Mouse (Mus musculus) lung, adult 18-20 months (tissue): ENCODE measurements around the gene Fmo5.

Experiments used
- DNase-seq, 2 experiments: peaks; one replicate each; pipeline ENCODE4 v3.0.0; 2022; ENCODE audit warnings: mixed read lengths in 2 of 2

The Fmo5 gene

DNA sequence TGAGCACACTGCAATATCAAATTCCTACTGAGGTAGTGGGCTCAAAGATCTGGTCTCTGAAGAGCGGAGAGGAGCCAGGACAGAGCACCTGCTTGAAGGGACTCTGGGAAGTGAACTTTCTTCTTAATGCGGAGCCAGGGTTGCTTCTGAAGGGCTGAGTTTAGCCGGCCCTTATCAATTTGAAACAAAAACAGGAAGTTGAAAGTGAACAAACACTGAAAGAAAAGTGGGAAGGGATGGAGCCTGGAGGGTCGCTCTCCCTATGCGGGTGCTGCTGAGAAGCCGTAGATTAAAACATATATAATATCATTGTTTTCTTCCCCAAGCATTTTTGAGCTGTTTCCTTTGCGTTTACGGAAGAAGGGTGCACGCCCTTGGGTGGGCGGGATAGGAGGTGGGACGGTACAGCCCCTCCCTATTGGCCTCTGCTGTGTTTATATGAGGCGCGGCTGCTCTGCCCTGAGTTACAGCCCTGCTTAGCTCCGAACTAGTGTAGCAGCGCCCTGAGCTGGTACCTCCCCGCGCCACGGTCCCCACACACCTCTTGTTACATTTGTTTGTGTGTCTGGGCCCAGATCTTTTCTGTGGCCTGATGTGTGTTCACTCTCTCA lies at the start of gene Fmo5:
Fmo5 (plus strand) TSS at position 414 of the 611 bp plus-strand sequence.
- DNase-seq: peak; percentile 88

DNA sequence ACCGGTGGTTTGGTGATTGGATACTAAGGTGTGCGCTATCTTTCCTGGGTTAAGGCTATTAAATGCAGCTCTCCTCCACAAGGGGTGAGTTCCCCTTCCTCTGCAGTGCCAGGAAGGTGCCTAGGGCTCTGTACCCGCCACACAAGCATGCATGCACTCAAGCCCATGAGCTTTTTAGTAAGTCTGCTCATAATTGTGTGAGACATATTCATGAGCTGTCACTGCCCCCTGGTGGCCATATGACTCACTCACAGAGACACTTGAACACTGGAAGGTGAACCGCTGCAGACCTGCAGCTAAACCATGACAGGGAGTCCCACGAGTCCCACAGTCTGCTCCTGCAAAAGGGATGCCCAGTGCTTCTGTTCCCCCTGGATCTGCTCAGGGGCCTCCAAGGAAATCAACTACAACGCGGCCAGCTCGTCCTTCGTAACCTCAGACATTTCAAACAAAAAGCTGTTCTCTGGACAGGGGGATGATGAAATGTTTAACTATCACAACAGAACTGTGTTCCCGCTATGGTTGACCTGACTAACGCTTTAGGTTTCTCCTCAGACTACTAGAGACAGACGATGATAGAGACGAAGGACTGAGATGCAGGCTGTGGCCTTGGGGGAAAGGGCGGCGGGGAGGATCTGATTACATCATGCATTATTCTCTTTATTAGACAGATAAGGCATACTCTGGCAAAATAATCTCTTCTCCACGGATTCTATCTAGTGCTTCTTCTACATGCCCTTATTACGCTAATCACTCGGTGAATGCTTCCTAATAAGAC lies 43.0 kb upstream of the Fmo5 start:
- peak; percentile 56 to 71 for DNase-seq

DNA sequence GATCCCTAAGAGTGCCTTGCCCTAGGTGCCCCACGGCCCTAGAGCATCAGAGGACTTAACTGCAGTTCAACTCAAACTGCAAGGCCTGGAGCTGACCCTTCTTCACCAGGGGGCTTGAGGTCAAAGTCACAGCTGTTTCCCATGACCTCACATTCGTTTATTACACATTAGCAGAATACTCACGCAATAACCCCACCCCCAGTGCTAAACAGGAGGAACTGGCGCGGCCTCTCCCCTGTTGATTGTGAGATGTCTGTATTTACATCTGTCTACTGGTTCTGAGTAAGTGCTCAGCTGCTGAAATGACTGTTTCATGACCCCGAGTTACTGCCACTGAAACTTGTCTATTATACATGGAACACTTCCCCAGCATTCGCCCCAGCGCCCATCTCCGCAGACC lies 40.9 kb upstream of the Fmo5 start:
- no peak for DNase-seq

DNA sequence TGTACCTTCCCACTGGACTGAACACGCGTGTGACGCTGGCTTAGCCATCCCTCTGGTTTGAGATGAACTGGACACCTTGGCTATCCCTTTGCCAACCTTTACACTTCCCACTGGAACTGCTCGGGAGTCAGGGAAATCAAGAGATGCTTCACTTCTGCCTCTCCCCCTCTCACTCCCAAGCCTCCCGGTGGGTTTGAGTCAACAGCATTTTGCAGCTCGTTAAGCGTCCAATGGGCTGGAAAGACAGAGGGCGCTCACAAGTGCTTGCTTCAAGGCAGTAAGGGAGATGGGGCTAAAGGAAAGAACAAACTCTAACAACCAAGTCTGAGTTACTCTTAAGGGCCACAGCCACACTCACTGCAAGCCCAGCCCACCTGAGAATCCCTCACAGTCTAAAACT lies 37.9 kb upstream of the Fmo5 start:
- DNase-seq: no peak

DNA sequence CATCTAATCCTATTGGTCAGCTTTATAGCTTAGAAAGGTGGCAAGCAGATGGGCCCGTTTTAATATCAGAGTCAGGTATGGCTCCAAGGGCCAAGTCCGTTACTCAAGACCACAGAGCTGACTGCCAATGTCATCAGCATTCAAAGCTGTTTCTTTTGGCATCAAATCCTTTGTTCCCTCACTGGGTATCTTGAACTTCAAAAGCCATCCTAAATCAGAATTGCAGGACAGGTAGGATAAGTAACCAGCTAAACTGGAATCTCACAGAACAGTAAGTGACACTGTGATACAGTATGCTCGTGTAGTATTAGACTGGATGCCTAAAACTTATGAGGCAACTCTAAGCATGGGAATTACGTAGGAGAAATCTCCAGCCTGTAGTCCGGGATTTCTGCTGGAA lies 35.5 kb upstream of the Fmo5 start:
- no peak for DNase-seq

DNA sequence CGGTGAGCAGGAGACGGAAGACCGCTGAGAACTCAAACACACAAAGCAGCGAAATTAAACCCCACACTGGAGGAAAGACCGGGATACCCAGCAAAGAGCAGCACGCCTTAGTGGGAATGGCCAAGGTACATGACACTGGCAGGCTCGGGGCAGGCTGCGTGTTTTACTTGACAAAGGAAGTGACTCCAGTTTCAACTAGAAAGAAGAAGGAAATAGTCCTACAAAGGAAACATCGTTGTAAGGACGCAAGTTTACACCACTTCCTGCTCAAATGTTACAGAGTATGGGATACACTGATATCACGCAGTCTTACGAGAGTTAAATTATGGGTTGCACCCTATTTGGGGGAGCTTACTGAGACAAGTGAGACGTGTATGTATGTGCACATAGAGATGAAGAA lies 34.5 kb upstream of the Fmo5 start:
- DNase-seq: no peak

DNA sequence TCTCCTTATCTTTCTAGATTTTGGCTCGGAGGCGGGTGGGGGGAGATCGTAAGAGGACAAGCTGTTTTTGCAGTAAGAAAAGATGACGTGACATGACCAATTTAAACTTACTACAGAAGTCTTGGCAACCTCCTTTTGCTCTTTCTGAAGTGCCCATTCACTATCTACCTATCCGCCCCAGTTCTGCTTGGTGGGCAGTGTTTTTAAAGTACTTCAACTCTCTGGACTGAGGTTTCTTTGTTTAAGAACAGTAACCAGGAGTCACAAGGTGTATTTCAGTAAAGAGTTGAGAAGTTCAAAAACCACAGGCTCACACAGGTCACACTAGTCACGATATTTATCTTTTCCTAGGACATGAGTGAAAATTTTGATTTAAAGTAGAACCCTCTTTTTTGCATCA lies 33.5 kb upstream of the Fmo5 start:
- no peak for DNase-seq

DNA sequence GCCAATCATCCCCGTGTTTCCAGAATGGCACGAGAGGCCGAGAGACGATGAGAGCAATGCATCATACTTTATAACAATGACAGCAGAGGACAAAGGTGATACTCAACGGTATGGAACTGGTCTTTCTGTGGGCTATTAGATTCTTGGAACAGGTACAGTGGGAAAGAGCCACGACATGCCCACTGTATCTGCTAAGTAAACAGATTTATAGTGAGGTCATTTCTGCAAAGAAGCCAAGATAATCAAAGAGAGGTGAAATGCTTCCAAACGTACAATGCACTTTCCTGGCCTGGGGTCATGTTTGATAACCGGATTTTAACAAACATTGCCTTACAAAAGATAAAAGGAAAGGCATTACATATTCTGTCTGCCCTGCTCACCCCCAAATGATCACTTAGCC lies 31.8 kb upstream of the Fmo5 start:
- DNase-seq: no peak

DNA sequence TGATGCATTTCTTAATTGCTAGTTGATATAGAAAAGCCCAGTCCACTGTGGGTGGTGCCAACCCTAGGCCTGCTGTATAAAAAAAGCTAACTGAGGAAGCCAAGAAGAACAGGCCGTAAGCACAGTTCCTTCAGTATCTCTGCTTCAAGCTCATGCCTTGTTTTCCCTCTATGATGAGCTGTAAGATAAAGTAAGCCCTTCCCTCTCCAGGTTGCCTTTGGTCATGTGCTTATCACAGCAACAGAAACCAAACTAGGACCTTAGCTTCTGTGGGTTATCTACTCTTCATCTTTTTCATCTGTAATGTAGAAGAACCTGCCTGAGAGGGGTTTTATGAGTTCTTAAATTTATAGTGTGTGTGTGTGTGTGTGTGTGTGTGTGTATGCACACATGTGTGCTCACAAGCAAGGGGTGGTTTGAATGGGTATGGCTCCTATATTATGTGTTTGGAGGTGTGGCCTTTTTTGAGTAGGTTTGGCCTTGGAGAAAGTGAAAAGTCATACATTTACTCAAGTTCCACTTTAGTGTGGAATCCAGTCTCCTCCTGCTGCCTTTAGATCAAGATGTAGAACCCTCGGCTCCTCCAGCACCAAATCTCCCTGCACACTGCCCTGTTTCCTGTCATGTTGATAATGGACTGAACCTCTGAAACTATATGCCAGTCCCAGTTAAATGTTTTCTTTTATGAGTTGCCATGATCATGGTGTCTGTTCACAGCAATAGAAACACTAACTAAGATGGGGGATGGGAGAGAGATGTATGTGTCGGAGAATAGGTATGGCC lies 28.4 kb upstream of the Fmo5 start:
- no peak for DNase-seq

DNA sequence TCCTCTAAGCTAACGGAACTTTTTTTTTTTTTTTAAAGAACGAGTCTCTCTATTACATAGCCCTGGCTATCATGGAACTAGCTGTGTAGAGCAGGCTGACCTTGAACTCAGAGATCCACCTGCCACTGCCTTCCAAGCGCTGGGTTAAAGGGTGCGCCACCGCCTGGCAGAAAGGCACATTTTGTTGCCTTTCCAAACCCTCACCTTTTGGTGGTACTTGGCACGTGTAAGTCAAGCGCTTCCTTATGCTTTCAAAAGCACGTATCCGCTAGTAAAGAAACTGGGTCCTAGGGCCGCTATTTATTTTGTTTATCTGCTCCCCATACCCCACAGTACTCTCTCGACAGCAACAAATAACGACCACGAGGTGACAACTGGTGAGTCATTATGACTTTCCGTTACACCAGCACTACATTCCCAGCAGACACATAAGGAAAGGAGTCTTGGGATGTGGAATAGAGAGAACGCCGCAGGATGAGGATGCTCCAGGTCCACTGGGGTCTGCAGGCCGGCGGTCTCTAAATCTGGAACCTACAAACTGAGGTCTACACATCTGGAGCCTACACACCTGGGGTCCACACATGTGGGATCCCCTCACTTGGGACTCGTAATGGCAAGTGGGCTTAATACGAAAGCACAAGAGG lies 19.3 kb upstream of the Fmo5 start:
- DNase-seq: peak; percentile 47 to 65

DNA sequence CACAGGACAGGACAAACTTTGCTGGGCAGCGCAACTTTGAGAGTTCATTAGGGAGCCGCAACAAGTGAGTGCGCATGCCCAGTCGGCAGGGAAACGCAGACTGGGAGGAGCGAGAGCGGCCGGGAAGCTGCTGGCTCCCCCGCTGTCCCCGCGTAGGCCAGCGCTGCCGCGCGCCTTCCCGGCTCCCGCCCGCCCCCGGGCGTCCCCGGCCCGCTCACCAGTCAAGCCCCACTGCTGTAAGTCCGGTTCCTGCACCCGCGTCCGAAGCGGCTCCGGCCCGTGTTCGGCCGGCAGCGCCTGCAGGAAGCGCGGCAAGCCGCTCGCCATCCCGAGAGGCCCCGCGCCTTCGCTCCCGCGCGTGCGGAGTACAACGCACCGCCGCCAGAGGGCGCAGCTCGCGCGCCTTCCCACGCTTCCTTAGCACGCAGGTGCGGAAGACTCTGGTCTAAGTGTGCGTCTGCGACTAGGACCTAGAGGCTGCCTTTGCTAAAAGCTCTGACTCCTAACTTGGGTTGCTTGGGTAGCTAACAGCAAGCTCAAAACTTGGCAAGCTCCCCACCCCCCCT lies 18.7 kb upstream of the Fmo5 start, which contains the start of gene Chd1l:
Chd1l (minus strand) TSS at position 359 of the 566 bp plus-strand sequence.
- peak; percentile 89 to 92 for DNase-seq

DNA sequence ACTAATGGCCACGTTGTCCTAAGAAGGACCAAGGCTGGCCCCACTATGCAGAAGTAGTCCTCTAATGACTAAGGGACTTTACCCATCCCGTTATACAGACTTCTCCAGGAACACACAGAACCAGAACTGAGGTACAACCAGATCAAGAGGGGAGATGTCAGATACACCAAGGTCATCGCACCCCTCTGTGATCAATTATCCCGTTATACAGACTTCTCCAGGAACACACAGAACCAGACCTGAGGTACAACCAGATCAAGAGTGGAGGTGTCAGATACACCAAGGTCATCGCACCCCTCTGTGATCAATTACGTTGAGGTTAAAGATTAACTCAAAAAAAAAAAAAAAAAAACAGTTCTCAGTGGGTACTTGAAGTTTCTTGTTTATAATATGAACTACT lies 17.6 kb upstream of the Fmo5 start:
- DNase-seq: no peak

DNA sequence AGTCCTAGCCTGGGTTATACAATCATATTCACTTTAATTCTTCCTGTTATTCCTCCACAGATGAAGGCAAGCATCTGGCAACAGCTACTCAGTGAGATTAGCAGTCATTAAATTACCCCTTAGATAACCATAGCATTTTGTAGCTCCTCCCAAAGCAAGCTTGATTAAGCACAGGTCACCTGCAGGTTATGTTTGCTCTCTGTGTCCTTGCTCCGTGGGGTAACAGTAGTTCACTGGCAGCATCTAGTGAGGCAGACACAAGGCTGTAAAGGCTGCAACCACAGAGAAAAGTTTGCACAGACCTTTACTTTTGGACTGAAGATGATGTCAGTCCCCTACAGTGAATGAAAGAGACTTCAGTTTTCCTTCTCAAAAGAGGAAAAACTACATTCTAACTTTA lies 13.4 kb upstream of the Fmo5 start:
- no peak for DNase-seq

DNA sequence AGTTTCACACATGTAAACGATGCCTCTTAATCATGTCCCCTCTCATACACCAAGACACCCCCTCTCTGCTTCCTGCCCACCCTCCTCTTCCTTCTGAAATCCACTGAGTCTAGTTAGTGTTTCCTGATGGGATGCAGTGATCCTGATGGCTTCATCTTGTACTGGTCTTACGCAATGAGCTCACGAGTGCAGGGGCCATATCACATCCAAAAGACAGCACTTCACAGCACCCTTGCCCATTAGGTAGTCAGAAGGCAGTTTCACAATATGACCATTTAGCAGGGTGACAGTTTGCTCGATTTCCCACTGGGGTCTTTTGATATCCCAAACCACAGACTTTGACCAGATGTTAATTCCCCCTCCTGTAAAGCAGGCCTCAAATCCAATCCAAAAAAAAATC lies 12.7 kb upstream of the Fmo5 start:
- no peak for DNase-seq

DNA sequence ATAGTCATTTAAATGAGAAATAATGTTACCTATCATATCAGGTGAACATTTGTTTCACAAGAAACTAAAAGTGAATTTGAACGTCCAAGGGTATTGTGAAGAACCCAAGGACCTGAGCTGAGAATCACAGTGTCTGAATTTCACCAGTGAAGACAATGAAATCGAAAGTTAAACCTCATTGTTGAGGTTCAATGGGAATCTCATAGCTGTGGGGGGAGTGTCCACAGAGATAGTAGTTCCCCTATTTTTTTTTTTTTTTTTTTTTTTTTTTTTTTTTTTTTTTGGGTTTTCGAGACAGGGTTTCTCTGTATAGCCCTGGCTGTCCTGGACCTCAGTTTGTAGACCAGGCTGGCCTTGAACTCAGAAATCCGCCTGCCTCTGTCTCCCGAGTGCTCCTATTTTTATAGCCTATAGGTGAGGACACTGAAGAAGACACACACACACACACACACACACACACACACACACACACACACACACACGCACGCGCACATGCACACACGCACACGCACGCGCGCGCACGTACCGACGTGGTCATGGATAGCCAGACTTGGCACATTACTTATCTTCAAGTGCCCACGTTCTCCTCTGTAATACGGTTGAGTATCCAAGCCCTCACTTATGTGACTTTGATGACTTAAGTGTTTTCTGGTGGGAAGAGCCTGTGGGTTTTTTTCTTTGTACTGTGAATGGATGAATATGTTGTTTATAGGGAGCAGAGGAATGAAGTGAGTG lies 11.3 kb upstream of the Fmo5 start:
- no peak for DNase-seq

DNA sequence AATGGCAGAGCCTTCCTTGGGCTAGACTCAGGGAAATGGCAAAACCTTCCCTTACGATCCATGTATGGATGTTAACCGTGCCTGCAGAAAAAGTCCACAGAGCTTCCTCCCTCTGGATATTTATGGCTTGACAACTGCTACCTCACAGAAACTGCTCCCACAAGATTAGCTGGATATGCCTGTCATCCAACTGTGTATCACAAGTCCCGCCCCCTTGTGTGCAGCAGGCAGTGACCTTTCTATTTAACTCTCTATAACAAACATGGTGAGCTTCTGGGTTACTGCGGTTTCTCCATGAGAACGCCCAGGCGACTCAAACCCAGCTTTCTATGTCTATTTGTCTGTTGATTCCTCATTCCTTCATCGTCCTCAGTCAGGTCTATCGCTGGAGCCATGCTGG lies 10.7 kb upstream of the Fmo5 start:
- no peak for DNase-seq

DNA sequence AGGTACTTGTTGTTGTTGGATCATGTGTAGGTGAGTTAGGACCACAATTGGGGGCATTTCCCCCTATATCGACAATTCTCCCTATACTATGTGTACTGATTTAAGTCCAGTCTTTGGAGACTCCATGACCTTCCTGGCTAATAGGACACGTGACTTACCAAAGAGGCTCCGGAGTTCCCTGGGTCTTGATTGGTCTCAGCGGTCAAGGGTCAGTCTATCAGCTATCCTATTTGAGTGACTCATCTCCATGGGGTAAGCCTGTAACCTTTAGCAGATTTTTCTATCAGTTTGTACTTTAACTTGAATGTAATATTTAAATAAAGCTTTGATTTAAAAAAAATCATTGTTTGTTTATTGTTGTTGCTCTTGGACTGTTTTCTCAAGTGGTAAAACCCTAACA lies 7.9 kb upstream of the Fmo5 start:
- DNase-seq: no peak

DNA sequence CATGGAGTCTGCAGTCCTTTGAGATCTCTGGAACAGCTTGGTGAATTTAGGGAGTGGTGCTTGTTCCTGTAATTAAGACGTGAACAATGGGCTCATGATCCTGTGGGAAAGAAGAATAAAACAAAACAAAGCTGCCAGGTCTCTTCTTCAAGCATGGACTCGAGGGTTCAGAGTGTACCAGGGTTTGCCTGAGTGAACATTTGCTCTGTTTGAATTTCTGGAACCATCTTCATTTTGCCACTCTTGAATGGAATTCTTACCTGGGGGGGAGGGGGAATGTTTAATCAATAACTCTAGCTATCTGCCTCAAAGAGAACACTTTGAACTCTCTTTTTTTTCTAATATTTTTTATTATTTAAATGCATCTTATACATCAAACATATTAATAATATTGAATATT lies 4.0 kb upstream of the Fmo5 start:
- no peak for DNase-seq

DNA sequence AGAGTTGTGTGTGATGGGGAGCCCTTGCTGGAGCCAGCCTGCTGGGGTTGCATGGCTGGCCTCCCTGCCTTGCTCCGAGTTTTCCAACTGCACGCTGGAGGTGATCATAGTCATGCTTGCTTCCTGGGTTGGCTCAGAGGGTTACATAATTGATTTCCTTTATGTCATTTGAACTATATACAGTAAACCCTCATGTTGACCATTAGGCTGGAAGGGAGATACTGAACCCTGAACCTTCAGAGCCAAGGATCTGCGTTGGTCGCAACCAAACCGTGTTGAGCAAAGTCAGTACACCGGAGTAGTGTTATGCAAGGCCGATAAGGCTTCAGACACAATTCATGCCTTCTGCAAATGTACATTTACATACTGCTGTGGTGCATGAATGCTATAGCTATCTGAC lies 711 bp upstream of the Fmo5 start:
- DNase-seq: no peak

DNA sequence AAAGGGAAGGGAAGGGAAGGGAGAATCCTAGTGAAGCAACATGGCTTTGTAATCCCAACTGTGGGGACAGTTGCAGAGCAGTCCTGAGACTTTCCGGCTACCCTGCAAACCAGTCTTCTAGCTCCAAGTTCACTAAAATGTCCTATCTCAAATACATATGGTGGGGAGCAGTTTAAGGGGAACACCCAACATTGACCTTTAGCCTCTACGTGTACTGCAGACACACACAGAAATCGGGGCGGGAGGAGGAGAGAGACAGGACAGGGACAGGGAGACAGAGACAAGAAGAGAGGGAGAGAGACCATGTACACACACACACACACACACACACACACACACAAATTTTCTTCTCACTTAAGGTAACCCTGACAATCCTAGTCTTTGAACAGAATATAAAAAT lies 1.3 kb downstream of the Fmo5 start:
- no peak for DNase-seq

DNA sequence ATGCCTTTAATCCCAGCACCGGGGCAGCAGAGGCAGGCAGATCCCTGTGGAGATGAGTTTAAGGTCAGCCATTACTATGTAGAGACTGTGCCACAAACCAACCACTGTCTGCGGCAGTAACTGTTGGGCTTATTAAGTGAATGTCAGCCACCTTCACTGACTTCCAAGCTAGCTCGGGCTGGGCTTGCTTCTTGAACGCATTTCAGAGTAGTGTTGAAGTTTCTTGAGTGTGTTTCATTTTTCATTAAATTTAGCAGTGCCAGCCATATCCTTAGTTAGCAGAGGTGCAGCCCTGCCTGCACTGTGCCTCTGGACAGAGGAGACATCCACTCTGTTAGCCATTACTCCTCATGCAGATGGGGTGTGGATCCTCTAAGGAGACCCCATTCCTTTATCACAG lies 2.1 kb downstream of the Fmo5 start:
- DNase-seq: no peak

DNA sequence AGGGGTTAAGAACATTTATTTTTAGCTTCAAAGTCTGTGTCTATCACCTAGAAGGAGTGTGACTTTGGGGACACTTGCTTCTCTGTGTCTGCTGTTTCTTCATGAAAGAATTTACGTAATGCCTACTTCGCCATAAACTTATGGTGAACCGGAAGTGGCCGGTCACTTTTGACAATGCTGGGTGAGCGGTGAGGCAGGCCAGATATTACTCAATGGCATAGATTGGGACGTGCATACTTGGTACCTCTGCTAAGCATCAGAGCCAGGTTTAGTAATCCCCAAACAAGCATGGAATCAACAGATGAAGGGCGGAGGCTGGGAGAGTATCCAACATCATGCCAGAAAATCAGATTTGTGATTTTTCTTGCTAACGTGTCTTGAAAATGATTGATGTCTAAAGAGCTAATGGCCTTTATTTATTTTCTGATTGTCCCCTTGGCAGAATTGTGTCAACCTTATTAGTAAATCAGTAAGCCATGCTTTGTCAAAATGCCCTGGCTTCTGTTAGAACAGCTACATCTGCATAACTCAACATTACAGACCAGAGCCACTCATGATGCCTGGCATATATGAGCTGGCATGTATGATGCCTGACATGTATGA lies 2.8 kb downstream of the Fmo5 start:
- no peak for DNase-seq
